Mouse (Mus musculus) CH12.LX (cell line): ENCODE results near the gene B4galt2. TPM values are rescaled to one million over a fixed set of nuclear protein-coding genes. Genes with fewer than 3 reads are reported as not detected.

Source experiments
- DNase-seq: peaks from one replicate; pipeline ENCODE4 v3.0.0-alpha.2; 2013; ENCODE audit errors: extremely low read depth
- H3K27ac ChIP-seq: 2 replicates; pipeline ENCODE4 v1.5.1; 2012; ENCODE audit warnings: low read depth, mild to moderate bottlenecking, control low read depth, moderate library complexity; ENCODE audit not compliant: insufficient read depth
- H3K27me3 ChIP-seq: replicated peaks from 2 replicates; pipeline ENCODE3; 2012; ENCODE audit warnings: inconsistent platforms
- H3K36me3 ChIP-seq, 2 experiments: replicated peaks in 1 of 2; 2 replicates each; pipeline versions ENCODE3 to v1.6.1; 2012; ENCODE audit warnings: inconsistent platforms in 1 of 2, low read length in 1 of 2, mild to moderate bottlenecking in 1 of 2, mixed read lengths in 1 of 2, moderate library complexity in 1 of 2; ENCODE audit not compliant: control insufficient read depth in 1 of 2, insufficient read depth in 1 of 2
- H3K4me1 ChIP-seq, 2 experiments: 2 replicates each; pipeline ENCODE4 v1.6.1; 2012; ENCODE audit warnings: inconsistent platforms in 1 of 2, moderate library complexity in 1 of 2; ENCODE audit not compliant: insufficient read depth in 2 of 2, control insufficient read depth in 1 of 2
- H3K4me2 ChIP-seq: 2 replicates; pipeline ENCODE4 v1.6.1; 2012; ENCODE audit warnings: low read depth, mild to moderate bottlenecking, control low read depth; ENCODE audit not compliant: poor library complexity, insufficient read depth, severe bottlenecking
- H3K4me3 ChIP-seq, 3 experiments: fragments of 150-350 bp in 1 of 3; sonication (generic) in 1 of 3; replicated peaks in 1 of 3; 2 replicates each; pipeline versions ENCODE3 to v1.5.1; 2011 to 2012; ENCODE audit warnings: low read depth in 2 of 3, low read length in 2 of 3, mild to moderate bottlenecking in 2 of 3, moderate library complexity in 2 of 3, control low read depth in 1 of 3, improper control_type of control experiment in 1 of 3, inconsistent platforms in 1 of 3, mixed read lengths in 1 of 3; ENCODE audit not compliant: poor library complexity in 1 of 3
- H3K79me2 ChIP-seq: replicated peaks from 2 replicates; pipeline ENCODE4 v1.6.1; 2012; ENCODE audit warnings: mild to moderate bottlenecking, moderate library complexity; ENCODE audit not compliant: control insufficient read depth, poor library complexity, insufficient read depth, severe bottlenecking; ENCODE audit errors: extremely low read depth
- H3K9ac ChIP-seq: 2 replicates; pipeline ENCODE4 v1.6.1; 2012; ENCODE audit warnings: low read depth, mild to moderate bottlenecking, control low read depth, moderate library complexity; ENCODE audit not compliant: insufficient read depth
- H3K9me3 ChIP-seq: replicated peaks from 2 replicates; pipeline ENCODE3; 2012; ENCODE audit warnings: low read length, inconsistent platforms, mixed read lengths
- ELF1 ChIP-seq: IDR thresholded peaks from 2 replicates; pipeline ENCODE4 v1.6.1; 2014; ENCODE audit warnings: low read depth, mild to moderate bottlenecking, inconsistent platforms, low read length, improper control_type of control experiment
- ETS1 ChIP-seq: conservative IDR thresholded peaks from 2 replicates; pipeline ENCODE4 v1.6.1; 2012; ENCODE audit warnings: low read depth, mild to moderate bottlenecking, inconsistent platforms, low read length, improper control_type of control experiment, moderate library complexity
- GABPA ChIP-seq: IDR thresholded peaks from 2 replicates; pipeline ENCODE4 v1.6.1; 2012; ENCODE audit warnings: low read depth, low read length, improper control_type of control experiment, inconsistent platforms; ENCODE audit not compliant: insufficient replicate concordance
- HCFC1 ChIP-seq: IDR thresholded peaks from 2 replicates; pipeline ENCODE4 v1.6.1; 2012; ENCODE audit warnings: low read depth, mild to moderate bottlenecking, inconsistent platforms, low read length, improper control_type of control experiment
- IRF4 ChIP-seq: IDR thresholded peaks from 2 replicates; pipeline ENCODE4 v1.6.1; 2014; ENCODE audit warnings: low read depth, mild to moderate bottlenecking, inconsistent platforms, low read length, improper control_type of control experiment
- JUN ChIP-seq: IDR thresholded peaks from 2 replicates; pipeline ENCODE4 v1.6.1; 2011; ENCODE audit warnings: low read depth, mild to moderate bottlenecking, low read length, improper control_type of control experiment, moderate library complexity; ENCODE audit not compliant: insufficient read depth
- KAT2A ChIP-seq: IDR thresholded peaks from 2 replicates; pipeline ENCODE4 v1.6.1; 2012; ENCODE audit warnings: low read length, improper control_type of control experiment, inconsistent platforms; ENCODE audit not compliant: insufficient replicate concordance
- MAZ ChIP-seq: IDR thresholded peaks from 2 replicates; pipeline ENCODE4 v1.6.1; 2012; ENCODE audit warnings: low read depth, mild to moderate bottlenecking, inconsistent platforms, low read length, improper control_type of control experiment, moderate library complexity
- MEF2A ChIP-seq: IDR thresholded peaks from 2 replicates; pipeline ENCODE4 v1.6.1; 2014; ENCODE audit warnings: low read depth, mild to moderate bottlenecking, inconsistent platforms, low read length, improper control_type of control experiment, borderline replicate concordance
- MYC ChIP-seq: IDR thresholded peaks from 2 replicates; pipeline ENCODE4 v1.6.1; 2011; ENCODE audit warnings: low read depth, mild to moderate bottlenecking, improper control_type of control experiment, low read length
- NRF1 ChIP-seq: IDR thresholded peaks from 2 replicates; pipeline ENCODE4 v1.6.1; 2014; ENCODE audit warnings: low read depth, mild to moderate bottlenecking, inconsistent platforms, low read length, improper control_type of control experiment, moderate library complexity
- PAX5 ChIP-seq: IDR thresholded peaks from 2 replicates; pipeline ENCODE4 v1.6.1; 2012; ENCODE audit warnings: low read length, inconsistent platforms, mixed read lengths
- POLR2A ChIP-seq: IDR thresholded peaks from 2 replicates; pipeline ENCODE4 v1.6.1; 2011; ENCODE audit warnings: low read depth, mild to moderate bottlenecking, improper control_type of control experiment, low read length
- RAD21 ChIP-seq: IDR thresholded peaks from 2 replicates; pipeline ENCODE4 v1.6.1; 2011; ENCODE audit warnings: low read depth, mild to moderate bottlenecking, low read length, improper control_type of control experiment, moderate library complexity
- RCOR1 ChIP-seq: conservative IDR thresholded peaks from 2 replicates; pipeline ENCODE4 v1.6.1; 2012; ENCODE audit warnings: low read depth, mild to moderate bottlenecking, inconsistent platforms, low read length, improper control_type of control experiment
- SMC3 ChIP-seq: IDR thresholded peaks from 2 replicates; pipeline ENCODE4 v1.6.1; 2011; ENCODE audit warnings: low read depth, low read length, improper control_type of control experiment
- TBP ChIP-seq: conservative IDR thresholded peaks from 2 replicates; pipeline ENCODE4 v1.6.1; 2011; ENCODE audit warnings: low read depth, low read length, improper control_type of control experiment
- USF1 ChIP-seq: IDR thresholded peaks from 2 replicates; pipeline ENCODE4 v1.6.1; 2014; ENCODE audit warnings: low read depth, mild to moderate bottlenecking, inconsistent platforms, low read length, improper control_type of control experiment
- USF2 ChIP-seq: conservative IDR thresholded peaks from 2 replicates; pipeline ENCODE4 v1.6.1; 2011; ENCODE audit warnings: low read depth, low read length, improper control_type of control experiment
- ZC3H11A ChIP-seq: IDR thresholded peaks from 2 replicates; pipeline ENCODE4 v1.6.1; 2012; ENCODE audit warnings: low read depth, mild to moderate bottlenecking, inconsistent platforms, low read length, improper control_type of control experiment
- ZKSCAN1 ChIP-seq: IDR thresholded peaks from 2 replicates; pipeline ENCODE4 v1.6.1; 2012; ENCODE audit warnings: low read depth, inconsistent platforms, low read length, improper control_type of control experiment, borderline replicate concordance
- ZMIZ1 ChIP-seq: IDR thresholded peaks from 2 replicates; pipeline ENCODE4 v1.6.1; 2012; ENCODE audit warnings: low read depth, mild to moderate bottlenecking, inconsistent platforms, low read length, improper control_type of control experiment
- dilution Hi-C: fragments of 300-500 bp; cut with MboI; formaldehyde crosslinking; loops from 2 replicates; pipeline ENCODE4 v1.14.3; 2020; ENCODE audit warnings: low sequenced_read_pairs; ENCODE audit not compliant: extremely low pct_unique_long_range_greater_than_20kb, extremely low pct_ligation_motif_present
- in situ Hi-C: fragments of 300-500 bp; cut with MboI; formaldehyde crosslinking; loops from 3 replicates; pipeline ENCODE4 v1.14.3; 2019; ENCODE audit warnings: low sequenced_read_pairs, low pct_ligation_motif_present, low pct_unique_long_range_greater_than_20kb, mixed read lengths
- polyA plus RNA-seq: library from polyadenylated mRNA; unstranded; fragments of >175 nt; gene quantifications from 2 replicates; pipeline ENCODE4 v1.2.1, GENCODE M21; 2012; ENCODE audit warnings: low read depth; ENCODE audit not compliant: insufficient read length
- total RNA-seq, 2 experiments: library from RNA; depleted of rRNA; stranded (reverse); fragments of 300-350 nt in 1 of 2; fragments of >200 nt in 1 of 2; gene quantifications; 2 replicates each; pipeline ENCODE4 v1.2.3; 2012 to 2014

The B4galt2 gene
- total and polyA plus RNA-seq, 3 experiments, result 0.14 to 0.25 TPM; not detected in 1

GRCm38 (mm10) chr4:117924916-117925315 lies 41.6 kb upstream of the B4galt2 start:
- no peaks in the 10 kb centered on the region for H3K36me3 ChIP-seq
- no peak overlapping the region for H3K9ac ChIP-seq
- no peaks in the 10 kb centered on the region for H3K9me3 ChIP-seq
- no peaks in the 10 kb centered on the region for H3K79me2 ChIP-seq
- dilution Hi-C loops, result no loop called here
- peaks cover 2 to 21% of the 10 kb centered on the region in 2 experiments; a peak in 2 of 4 replicates for H3K4me1 ChIP-seq
- TF ChIP-seq ZMIZ1 (no peak), TBP (no peak), GABPA (no peak), ELF1 (no peak), POLR2A (no peak)
- in situ Hi-C loops, result loop anchor here (5.0 kb wide), 1 partner anchor 162 kb away; no protein-coding TSS in a partner anchor
- no peak overlapping the region for H3K4me2 ChIP-seq
- no peaks in the 10 kb centered on the region for H3K27me3 ChIP-seq
- H3K4me3 ChIP-seq, result no peak overlapping the region
- DNase-seq, result no peak
- no peak overlapping the region for H3K27ac ChIP-seq

GRCm38 (mm10) chr4:117923450-117923849 lies 40.2 kb upstream of the B4galt2 start:
- Histone ChIP-seq H3K4me1 (peaks cover 2 to 17% of the 10 kb centered on the region in 2 experiments; a peak in 2 of 4 replicates), H3K9me3 (no peaks in the 10 kb centered on the region), H3K4me3 (no peak overlapping the region), H3K27me3 (no peaks in the 10 kb centered on the region), H3K27ac (no peak overlapping the region), H3K4me2 (no peak overlapping the region), H3K9ac (no peak overlapping the region), H3K79me2 (no peaks in the 10 kb centered on the region), H3K36me3 (no peaks in the 10 kb centered on the region)
- dilution Hi-C loops (no loop called here), in situ Hi-C loops (no loop called here)
- DNase-seq, result no peak
- TF ChIP-seq USF2, result no peak
- TF ChIP-seq PAX5, result no peak
- TF ChIP-seq MEF2A, result no peak
- no peak for TF ChIP-seq ZKSCAN1
- no peak for TF ChIP-seq KAT2A
- no peak for TF ChIP-seq SMC3
- no peak for TF ChIP-seq RAD21
- no peak for TF ChIP-seq MYC

- in situ Hi-C loops (no loop called here), dilution Hi-C loops (no loop called here)
- Histone ChIP-seq H3K9me3 (no peaks in the 10 kb centered on the region), H3K79me2 (no peaks in the 10 kb centered on the region), H3K27ac (no peak overlapping the region), H3K9ac (no peak overlapping the region), H3K4me3 (no peak overlapping the region), H3K36me3 (peaks cover 0 to 7% of the 10 kb centered on the region in 2 experiments), H3K27me3 (no peaks in the 10 kb centered on the region), H3K4me2 (no peak overlapping the region), H3K4me1 (peaks cover 0 to 26% of the 10 kb centered on the region in 2 experiments; a peak in 2 of 4 replicates)
- no peak for DNase-seq
- TF ChIP-seq ZMIZ1 (no peak), MEF2A (no peak), POLR2A (no peak), JUN (no peak), KAT2A (no peak), ZC3H11A (no peak), MYC (no peak), RAD21 (no peak), ETS1 (no peak), HCFC1 (no peak), RCOR1 (no peak), GABPA (no peak), USF1 (no peak), IRF4 (no peak), NRF1 (no peak), MAZ (no peak)
Measured at GRCm38 (mm10) chr4:117921358-117921757, 38.1 kb upstream of the B4galt2 start.
